Comparison of ENCODE assay signal across 12 mouse cellular contexts in genomic region chr6:108145941-108146588, GRCm38 (mm10). TPM values are rescaled to one million over a fixed set of nuclear protein-coding genes. Genes with fewer than 3 reads are reported as not detected.
A peak's percentile ranks its signal among the peaks of the same experiment; 100 is the strongest.
DNase-seq lines count a peak whose midpoint lies in the region; ATAC-seq and TF ChIP-seq lines count a peak whose summit lies in the region.
"Had no signal": no experiment of that assay in that cellular context is flagged by ENCODE, and none has a peak within 500 bp of the region (broad histone marks: within the 10 kb centered on the region; RNA-seq: fewer than 3 reads in every experiment).

No protein-coding gene starts in this region.

- H3K4me1 ChIP-seq in forebrain, postnatal 0 days (ENCODE audit: insufficient read depth): peaks cover 10% of the 10 kb centered on the region; the same call in 1 of the 2 replicates
- H3K4me1 ChIP-seq in limb, embryonic 10.5 days: no peaks in the 10 kb centered on the region

- H3K4me3 ChIP-seq in forebrain, postnatal 0 days (ENCODE audit: low read depth, low read length): no peak overlapping the region
- H3K4me3 ChIP-seq in limb, embryonic 10.5 days: no peak overlapping the region
- H3K4me3 ChIP-seq: gastrocnemius, adult 2 months had no signal

- H3K36me3 ChIP-seq in forebrain, postnatal 0 days (ENCODE audit: insufficient read depth): no peaks in the 10 kb centered on the region
- peaks cover 12% of the 10 kb centered on the region for H3K36me3 ChIP-seq in limb, embryonic 10.5 days

- no peak for TF ChIP-seq CTCF in forebrain, postnatal 0 days (IDR thresholded peaks at IDR 0.05; ENCODE audit: low read depth)

- H3K27me3 ChIP-seq in forebrain, postnatal 0 days (ENCODE audit: insufficient read depth, low read length): no peaks in the 10 kb centered on the region
- H3K27me3 ChIP-seq in limb, embryonic 10.5 days (ENCODE audit: low read depth, poor library complexity, severe bottlenecking): no peaks in the 10 kb centered on the region

- H3K4me2 ChIP-seq in forebrain, postnatal 0 days (ENCODE audit: low read depth): no peak overlapping the region
- H3K4me2 ChIP-seq: lung, embryonic 14.5 days had no signal

- WGBS in forebrain, postnatal 0 days: 34% methylated on average over 7 of the region's 7 CpGs
- 88% methylated on average over 7 of the region's 7 CpGs for WGBS in limb, embryonic 10.5 days

- ATAC-seq in forebrain, postnatal 0 days: peak; percentile 91

- H3K9me3 ChIP-seq in forebrain, postnatal 0 days (ENCODE audit: low read length): no peaks in the 10 kb centered on the region
- H3K9me3 ChIP-seq in limb, embryonic 10.5 days (replicated peaks): no peaks in the 10 kb centered on the region

- peak; percentile 46 for DNase-seq in right cerebral cortex, postnatal 4 days
- DNase-seq in right cerebral cortex, postnatal 25 days: no peak
- peak; percentile 87 for DNase-seq in forebrain, postnatal 0 days
- peak; percentile 56 to 87 for DNase-seq in layer of hippocampus, postnatal 14 days (ENCODE audit: low spot score in 2 of 2)
- no peak for DNase-seq in limb, embryonic 10.5 days (ENCODE audit: low spot score)
- DNase-seq in lung, postnatal 14 days: no peak
- DNase-seq in adrenal gland, adult 2 months: no peak
- DNase-seq: cerebellum, adult 2 months; gastrocnemius, adult 2 months; lung, embryonic 14.5 days; thymus, postnatal 25 days had no signal

- H3K27ac ChIP-seq in forebrain, postnatal 0 days (ENCODE audit: low read depth, low read length): peak overlapping the region; percentile 55
- no peak overlapping the region for H3K27ac ChIP-seq in limb, embryonic 10.5 days
- H3K27ac ChIP-seq: gastrocnemius, adult 2 months; kidney, postnatal 0 days had no signal

- no peak overlapping the region for H3K9ac ChIP-seq in forebrain, postnatal 0 days
- H3K9ac ChIP-seq: lung, embryonic 14.5 days had no signal

RNA-seq across cellular contexts. Expression of gene Sumf1, which starts 39.3 kb away (rescaled TPM):
- 15.7 and 18.3 TPM in 2 replicates for total RNA-seq in forebrain, postnatal 0 days (2014; rRNA removed)
- 7.7 and 11.6 TPM in 2 replicates for polyA plus RNA-seq in forebrain, postnatal 0 days (2015; fragmentation: Nextera tagmentation; extraction: Ambion mirVana)
- total RNA-seq in layer of hippocampus, postnatal 14 days (2021): 10 to 100 TPM; 16.6 to 19.8 TPM
- polyA plus RNA-seq in limb, embryonic 10.5 days (2016; fragmentation: Nextera tagmentation; extraction: Ambion mirVana): 12.9 and 14.2 TPM in 2 replicates
- total RNA-seq in adrenal gland, adult 2 months (2021): 10 to 100 TPM; 37.8 to 44.8 TPM
- 70.3 and 87.0 TPM in 2 replicates for polyA plus RNA-seq in adrenal gland, adult 2 months (2012; rRNA removed)

Comparison
In these comparisons a context has a peak if more than half of its experiments do, and no peak if none do; other contexts are left out.
1. DNase-seq: peak in right cerebral cortex, postnatal 4 days (single experiment), forebrain, postnatal 0 days (single experiment) and layer of hippocampus, postnatal 14 days (2 of 2); none in right cerebral cortex, postnatal 25 days (single experiment), limb, embryonic 10.5 days (single experiment), lung, postnatal 14 days (single experiment) and adrenal gland, adult 2 months (single experiment).